Mouse (Mus musculus) spleen, adult 12 weeks (tissue): Measurements from ENCODE around the gene Prom2.

Experiments used
- DNase-seq: peaks from one replicate; pipeline ENCODE4 v3.0.0; 2022; ENCODE audit warnings: low spot score

Prom2 gene

GRCm38 (mm10) chr2:127484476-127485170 is 56.6 kb downstream of the Prom2 start:
- no peak for DNase-seq

GRCm38 (mm10) chr2:127483001-127483400 is 58.3 kb downstream of the Prom2 start:
- no peak for DNase-seq

- no peak for DNase-seq
Measured at GRCm38 (mm10) chr2:127482533-127482911, 58.7 kb downstream of the Prom2 start.

GRCm38 (mm10) chr2:127481841-127482532 is 59.3 kb downstream of the Prom2 start:
- no peak for DNase-seq

- DNase-seq, result no peak
Measured at GRCm38 (mm10) chr2:127479763-127480162, 61.5 kb downstream of the Prom2 start.

- no peak for DNase-seq
Measured at GRCm38 (mm10) chr2:127479210-127479609, 62.1 kb downstream of the Prom2 start.
